Mouse (Mus musculus): ENCODE results near the gene Gpr150. TPM values are rescaled to one million over a fixed set of nuclear protein-coding genes. Genes with fewer than 3 reads are reported as not detected.

The Gpr150 gene
- polyA plus RNA-seq, 1 experiment from 2014 or later = 0.13 TPM

DNA sequence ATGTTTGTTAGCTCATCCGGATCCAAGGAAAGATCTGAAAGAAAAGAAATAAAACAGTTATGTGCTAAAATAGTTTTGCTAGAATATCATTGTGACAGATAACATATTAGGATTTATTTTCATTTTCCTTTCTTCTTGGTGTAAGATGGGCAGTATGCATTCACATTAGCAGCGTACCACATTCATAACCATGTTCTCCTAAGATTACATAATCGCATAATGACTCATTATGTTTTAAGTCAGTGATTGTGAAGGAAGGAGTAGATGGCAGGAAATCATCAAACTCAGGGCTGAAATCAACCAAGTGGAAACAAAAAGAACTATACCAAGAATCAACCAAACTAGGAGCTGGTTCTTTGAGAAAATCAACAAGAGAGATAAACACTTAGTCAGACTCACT, 5.8 kb upstream of the Gpr150 start:
- WGBS = 96% methylated on average over 3 of the region's 3 CpGs
- H3K27me3 ChIP-seq (ENCODE audit: insufficient read depth, low read length) = peaks cover 2% of the 10 kb centered on the region; the same call in 1 of the 2 replicates
- H3K9ac ChIP-seq = no peak overlapping the region
- H3K9me3 ChIP-seq (ENCODE audit: low read depth, low read length) = no peaks in the 10 kb centered on the region
- H3K4me2 ChIP-seq = no peak overlapping the region
- H3K4me3 ChIP-seq (ENCODE audit: low read depth, low read length) = no peak overlapping the region
- H3K4me1 ChIP-seq (ENCODE audit: insufficient read depth) = no peaks in the 10 kb centered on the region
- no peak overlapping the region for H3K27ac ChIP-seq (ENCODE audit: low read depth)
- 0 out of 2 replicates have a peak, but pooled peaks cover 19% of the 10 kb centered on the region for H3K36me3 ChIP-seq (ENCODE audit: insufficient read depth)
- no peak for ATAC-seq (ENCODE audit: insufficient read depth)
- no peak for TF ChIP-seq CTCF (IDR thresholded peaks at IDR 0.05; ENCODE audit: low read depth)
- no peak for DNase-seq

DNA sequence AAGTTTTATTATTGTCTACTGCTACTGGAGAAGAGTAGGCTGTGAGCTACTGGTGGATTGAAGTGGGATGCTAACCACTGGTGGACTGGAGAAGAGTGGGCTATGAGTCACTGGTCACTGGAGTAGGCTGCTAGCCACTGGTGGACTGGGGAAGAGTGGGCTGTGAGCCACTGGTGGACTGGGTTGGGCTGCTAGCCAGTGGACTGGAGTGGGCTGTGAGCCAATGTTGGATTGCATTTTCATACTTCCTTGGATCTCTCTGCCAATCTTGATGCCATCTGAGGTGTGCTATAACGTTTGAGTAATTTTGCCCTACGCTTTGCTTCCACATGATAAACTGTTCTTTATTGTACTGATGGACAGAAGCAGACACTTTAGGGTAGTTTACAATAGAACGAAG, 5.3 kb upstream of the Gpr150 start:
- H3K4me1 ChIP-seq (ENCODE audit: insufficient read depth) = no peaks in the 10 kb centered on the region

DNA sequence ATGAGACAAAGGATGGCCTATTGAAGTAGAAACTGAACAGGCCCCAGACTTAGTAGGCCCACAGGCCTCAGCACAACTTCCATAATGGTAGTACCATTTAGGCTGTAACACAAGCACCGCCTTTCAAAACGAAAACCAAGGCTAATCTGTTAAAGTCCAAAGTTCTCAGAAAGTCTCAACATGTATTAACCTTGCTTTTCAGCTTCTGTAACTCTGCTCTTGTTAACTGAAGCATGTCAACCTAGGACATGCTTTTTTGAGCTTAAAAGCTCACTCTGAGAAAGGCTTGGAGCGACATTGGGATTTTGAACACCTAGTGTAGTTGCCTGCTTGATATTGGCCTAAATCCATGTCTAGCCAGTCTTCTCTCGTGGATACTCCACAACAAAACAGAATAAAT, 2.8 kb upstream of the Gpr150 start:
- no peak for ATAC-seq (ENCODE audit: insufficient read depth)
- 0 out of 2 replicates have a peak, but pooled peaks cover 5% of the 10 kb centered on the region for H3K4me1 ChIP-seq (ENCODE audit: insufficient read depth)
- H3K9me3 ChIP-seq (ENCODE audit: low read depth, low read length) = no peaks in the 10 kb centered on the region
- H3K4me3 ChIP-seq (ENCODE audit: low read depth, low read length) = no peak overlapping the region
- H3K27me3 ChIP-seq (ENCODE audit: insufficient read depth, low read length) = peaks cover 32% of the 10 kb centered on the region
- H3K36me3 ChIP-seq (ENCODE audit: insufficient read depth) = 0 out of 2 replicates have a peak, but pooled peaks cover 12% of the 10 kb centered on the region
- H3K9ac ChIP-seq = no peak overlapping the region
- no peak overlapping the region for H3K4me2 ChIP-seq
- no peak for TF ChIP-seq CTCF (IDR thresholded peaks at IDR 0.05; ENCODE audit: low read depth)
- DNase-seq = no peak
- H3K27ac ChIP-seq (ENCODE audit: low read depth) = no peak overlapping the region
- 82% methylated on average over 4 of the region's 4 CpGs for WGBS

More for the DNA sequence above, 5.3 kb upstream of the Gpr150 start:
- Histone ChIP-seq H3K9ac (no peak overlapping the region), H3K27me3 (ENCODE audit: insufficient read depth, low read length) (peaks cover 6% of the 10 kb centered on the region; the same call in 1 of the 2 replicates), H3K4me2 (no peak overlapping the region), H3K36me3 (ENCODE audit: insufficient read depth) (0 out of 2 replicates have a peak, but pooled peaks cover 19% of the 10 kb centered on the region), H3K4me3 (ENCODE audit: low read depth, low read length) (no peak overlapping the region), H3K27ac (ENCODE audit: low read depth) (no peak overlapping the region), H3K9me3 (ENCODE audit: low read depth, low read length) (no peaks in the 10 kb centered on the region)
- no peak for TF ChIP-seq CTCF (IDR thresholded peaks at IDR 0.05; ENCODE audit: low read depth)
- WGBS = 88% methylated on average over 3 of the region's 3 CpGs
- no peak for DNase-seq
- ATAC-seq (ENCODE audit: insufficient read depth) = no peak

DNA sequence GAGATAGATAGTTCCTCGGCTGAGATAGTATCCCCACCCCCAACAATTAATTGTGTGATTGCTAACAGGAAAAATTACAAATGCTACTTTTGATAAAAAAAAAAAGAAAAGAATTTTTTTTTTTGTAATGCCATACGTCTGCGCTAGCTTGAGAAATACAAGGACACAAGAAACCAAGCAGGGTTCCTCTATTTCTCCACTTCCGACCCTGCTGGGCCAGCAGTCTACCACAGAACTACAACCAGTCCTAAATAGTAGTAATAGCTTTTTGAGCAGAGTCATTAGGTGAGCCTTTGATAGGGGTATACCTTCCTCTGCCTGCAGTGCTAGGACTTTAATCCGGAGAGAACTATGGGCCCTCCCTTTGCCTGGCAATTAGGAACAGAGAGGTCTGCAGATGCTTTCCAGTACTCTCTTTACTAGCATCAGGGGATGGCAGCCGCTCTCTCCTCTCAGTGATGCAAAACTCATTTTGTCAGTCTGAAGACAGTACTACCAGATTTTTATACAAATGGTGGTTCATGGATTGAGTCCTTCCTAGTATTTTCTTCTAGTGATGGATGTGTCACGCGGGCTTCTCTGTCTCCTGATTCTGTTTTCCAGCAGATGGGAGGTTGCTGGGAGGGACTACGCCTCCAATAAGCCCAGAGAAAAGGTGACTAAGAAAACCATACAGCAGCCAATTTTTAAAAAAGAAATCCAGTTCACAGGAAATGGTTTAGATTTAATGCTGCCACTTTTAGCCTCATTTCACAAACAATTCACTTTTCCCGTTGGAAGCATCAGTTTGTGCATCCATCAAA, 672 bp upstream of the Gpr150 start:
- 72% methylated on average over 10 of the region's 10 CpGs for WGBS
- TF ChIP-seq CTCF (IDR thresholded peaks at IDR 0.05; ENCODE audit: low read depth) = no peak
- no peak for ATAC-seq (ENCODE audit: insufficient read depth)
- H3K27ac ChIP-seq (ENCODE audit: low read depth) = no peak overlapping the region
- H3K4me2 ChIP-seq = no peak overlapping the region
- 0 out of 2 replicates have a peak, but pooled peaks cover 5% of the 10 kb centered on the region for H3K4me1 ChIP-seq (ENCODE audit: insufficient read depth)
- no peak for DNase-seq
- peaks cover 46% of the 10 kb centered on the region for H3K27me3 ChIP-seq (ENCODE audit: insufficient read depth, low read length)
- H3K36me3 ChIP-seq (ENCODE audit: insufficient read depth) = 0 out of 2 replicates have a peak, but pooled peaks cover 5% of the 10 kb centered on the region
- H3K9me3 ChIP-seq (ENCODE audit: low read depth, low read length) = no peaks in the 10 kb centered on the region
- H3K9ac ChIP-seq = no peak overlapping the region
- H3K4me3 ChIP-seq (ENCODE audit: low read depth, low read length) = no peak overlapping the region

DNA sequence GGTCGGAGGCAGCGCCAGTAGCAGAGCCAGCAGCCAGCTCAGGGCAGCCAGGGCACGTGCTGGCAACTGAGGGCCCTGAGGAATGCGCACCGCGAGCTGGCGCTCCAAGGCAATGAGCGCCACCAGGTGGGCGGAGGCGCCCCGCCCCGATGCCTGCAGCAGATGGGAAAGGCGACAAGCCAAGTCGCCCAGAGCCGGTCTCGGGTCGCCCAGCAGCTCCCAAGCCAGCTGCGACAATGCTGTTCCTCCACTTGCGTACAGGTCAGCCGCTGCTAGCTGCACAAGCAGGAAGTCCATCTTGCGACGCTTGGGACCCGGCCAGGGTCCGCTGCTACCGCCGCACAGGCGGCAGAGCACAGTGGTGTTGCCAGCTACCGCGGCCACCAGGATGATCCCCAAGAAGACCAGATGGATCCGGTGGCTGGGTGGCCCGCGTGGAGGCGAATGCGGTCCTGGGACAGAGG, 503 bp downstream of the Gpr150 start:
- peak; percentile 89 for ATAC-seq (ENCODE audit: insufficient read depth)
- Histone ChIP-seq H3K9me3 (ENCODE audit: low read depth, low read length) (no peaks in the 10 kb centered on the region), H3K27me3 (ENCODE audit: insufficient read depth, low read length) (peaks cover 46% of the 10 kb centered on the region), H3K4me3 (ENCODE audit: low read depth, low read length) (peak overlapping the region; percentile 47), H3K9ac (peak overlapping the region; percentile 16; the same call in 1 of the 2 replicates), H3K4me2 (peak overlapping the region; percentile 92), H3K27ac (ENCODE audit: low read depth) (no peak overlapping the region), H3K36me3 (ENCODE audit: insufficient read depth) (no peaks in the 10 kb centered on the region), H3K4me1 (ENCODE audit: insufficient read depth) (0 out of 2 replicates have a peak, but pooled peaks cover 5% of the 10 kb centered on the region)
- WGBS = under 1% methylated on average over 34 of the region's 34 CpGs
- peak; percentile 59 for TF ChIP-seq CTCF (IDR thresholded peaks at IDR 0.05; ENCODE audit: low read depth)
- peak; percentile 73 for DNase-seq

DNA sequence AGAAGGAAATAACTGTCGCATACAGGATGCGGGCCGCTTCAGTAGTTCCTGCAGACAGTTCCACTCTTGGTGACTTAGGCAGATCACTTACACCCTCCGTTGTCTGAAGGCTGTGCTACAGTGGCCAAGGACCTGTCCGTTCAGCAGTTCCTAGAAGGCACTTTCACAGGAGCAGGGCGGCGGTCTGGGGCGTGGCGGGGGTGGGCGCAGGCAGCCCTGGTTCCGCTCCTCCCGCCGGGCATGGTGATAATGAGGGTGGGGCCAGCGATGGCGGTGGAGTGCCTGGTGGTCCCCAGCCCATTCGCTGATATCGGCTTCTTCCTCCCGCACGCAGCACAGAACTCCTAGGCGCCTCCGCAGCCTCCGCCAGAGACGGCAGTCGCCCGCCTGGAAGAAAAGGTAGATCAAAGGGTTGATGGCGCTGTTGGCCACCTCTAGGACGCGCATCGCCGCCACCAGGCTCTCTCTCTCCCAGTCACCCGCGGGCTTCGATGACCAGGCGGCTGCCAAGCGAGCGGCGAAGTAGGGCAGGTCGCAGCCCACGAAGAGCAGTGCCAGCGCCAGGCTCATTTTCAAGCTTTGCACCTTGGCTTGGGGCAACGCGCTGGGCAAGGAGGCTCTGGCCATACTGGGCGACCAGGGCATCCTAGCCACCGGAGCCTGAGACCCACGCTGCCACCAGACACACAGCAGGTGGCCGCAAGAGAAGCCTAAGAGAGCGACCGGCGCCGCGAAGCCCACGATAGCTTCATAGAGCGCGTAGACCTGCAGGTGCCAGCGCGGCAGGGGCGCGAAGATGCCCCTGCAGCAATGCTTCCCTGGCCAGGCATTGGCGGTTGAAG, 1.2 kb downstream of the Gpr150 start:
- peak; percentile 69 for ATAC-seq (ENCODE audit: insufficient read depth)
- WGBS = 1% methylated on average over 59 of the region's 59 CpGs
- 0 out of 2 replicates have a peak, but pooled peaks cover 5% of the 10 kb centered on the region for H3K4me1 ChIP-seq (ENCODE audit: insufficient read depth)
- no peak for TF ChIP-seq CTCF (IDR thresholded peaks at IDR 0.05; ENCODE audit: low read depth)
- H3K9me3 ChIP-seq (ENCODE audit: low read depth, low read length) = no peaks in the 10 kb centered on the region
- DNase-seq = peak; percentile 47
- H3K36me3 ChIP-seq (ENCODE audit: insufficient read depth) = no peaks in the 10 kb centered on the region
- peak overlapping the region; percentile 92 for H3K4me2 ChIP-seq
- 0 out of 2 replicates have a peak overlapping the region, but pooled peaks have one; percentile 30 for H3K9ac ChIP-seq
- H3K27ac ChIP-seq (ENCODE audit: low read depth) = no peak overlapping the region
- peaks cover 46% of the 10 kb centered on the region for H3K27me3 ChIP-seq (ENCODE audit: insufficient read depth, low read length)
- peak overlapping the region; percentile 47 for H3K4me3 ChIP-seq (ENCODE audit: low read depth, low read length)

Measured in lung, embryonic 14.5 days (tissue).